Mouse (Mus musculus): ENCODE measurements around the gene Ctbp1. TPM values are rescaled to one million over a fixed set of nuclear protein-coding genes. Genes with fewer than 3 reads are reported as not detected.

Gene Ctbp1
- polyA plus RNA-seq (2014; fragmentation: Nextera tagmentation; extraction: Ambion mirVana), result 238 and 245 TPM in 2 replicates

GRCm38 (mm10) chr5:33274953-33275454 lies at the start of gene Ctbp1:
Gene Ctbp1, minus strand, starts transcription at chr5:33274994.
- Histone ChIP-seq H3K27ac (replicated peaks in 1 of 2; ENCODE audit: control insufficient read depth in 1 of 2, insufficient read depth in 1 of 2, low read depth in 2 of 2, low read length in 2 of 2) (peak within 1 kb of the TSS; percentile 94 to 97), H3K4me1 (ENCODE audit: control insufficient read depth in 2 of 2, insufficient read depth in 2 of 2, low read length in 2 of 2) (peaks cover 29 to 32% of the 10 kb centered on the region in 2 experiments), H3K27me3 (ENCODE audit: control insufficient read depth, insufficient read depth, low read length) (no peaks in the 10 kb centered on the region), H3K36me3 (ENCODE audit: control insufficient read depth, insufficient read depth, low read length) (peaks cover 14% of the 10 kb centered on the region), H3K4me2 (ENCODE audit: low read length) (peak within 1 kb of the TSS; percentile 90), H3K4me3 (ENCODE audit: control insufficient read depth in 1 of 2, insufficient read depth in 1 of 2, low read depth in 1 of 2, low read length in 2 of 2) (peak within 1 kb of the TSS; percentile 91 to 93), H3K9me3 (ENCODE audit: control insufficient read depth, low read length) (no peaks in the 10 kb centered on the region), H3K9ac (ENCODE audit: low read length) (peak within 1 kb of the TSS; percentile 98)
- under 1% methylated on average over 51 of the region's 57 CpGs for WGBS
- peak; percentile 91 for ATAC-seq (ENCODE audit: insufficient number of reproducible peaks, insufficient read depth, low FRiP score, low read depth)

- no peak overlapping the region for H3K4me3 ChIP-seq (ENCODE audit: control insufficient read depth in 1 of 2, insufficient read depth in 1 of 2, low read depth in 1 of 2, low read length in 2 of 2)
- no peaks in the 10 kb centered on the region for H3K27me3 ChIP-seq (ENCODE audit: control insufficient read depth, insufficient read depth, low read length)
- H3K9me3 ChIP-seq (ENCODE audit: control insufficient read depth, low read length), result peaks cover 3% of the 10 kb centered on the region; the same call in 1 of the 2 replicates
- H3K9ac ChIP-seq (ENCODE audit: low read length), result no peak overlapping the region
- H3K36me3 ChIP-seq (ENCODE audit: control insufficient read depth, insufficient read depth, low read length), result no peaks in the 10 kb centered on the region
- H3K4me2 ChIP-seq (ENCODE audit: low read length), result no peak overlapping the region
- no peak for ATAC-seq (ENCODE audit: insufficient number of reproducible peaks, insufficient read depth, low FRiP score, low read depth)
- H3K27ac ChIP-seq (replicated peaks in 1 of 2; ENCODE audit: control insufficient read depth in 1 of 2, insufficient read depth in 1 of 2, low read depth in 2 of 2, low read length in 2 of 2), result no peak overlapping the region
- 52% methylated on average over 2 of the region's 2 CpGs for WGBS
- no peaks in the 10 kb centered on the region for H3K4me1 ChIP-seq (ENCODE audit: control insufficient read depth in 2 of 2, insufficient read depth in 2 of 2, low read length in 2 of 2)
These were observed 49.7 kb upstream of the Ctbp1 start for GRCm38 (mm10) chr5:33324491-33324890.

- Histone ChIP-seq H3K9ac (ENCODE audit: low read length) (no peak overlapping the region), H3K36me3 (ENCODE audit: control insufficient read depth, insufficient read depth, low read length) (no peaks in the 10 kb centered on the region), H3K27me3 (ENCODE audit: control insufficient read depth, insufficient read depth, low read length) (no peaks in the 10 kb centered on the region), H3K27ac (replicated peaks in 1 of 2; ENCODE audit: control insufficient read depth in 1 of 2, insufficient read depth in 1 of 2, low read depth in 2 of 2, low read length in 2 of 2) (no peak overlapping the region), H3K4me1 (ENCODE audit: control insufficient read depth in 2 of 2, insufficient read depth in 2 of 2, low read length in 2 of 2) (no peaks in the 10 kb centered on the region), H3K9me3 (ENCODE audit: control insufficient read depth, low read length) (no peaks in the 10 kb centered on the region), H3K4me2 (ENCODE audit: low read length) (no peak overlapping the region), H3K4me3 (ENCODE audit: control insufficient read depth in 1 of 2, insufficient read depth in 1 of 2, low read depth in 1 of 2, low read length in 2 of 2) (no peak overlapping the region)
- 75% methylated on average over 7 of the region's 7 CpGs for WGBS
- no peak for ATAC-seq (ENCODE audit: insufficient number of reproducible peaks, insufficient read depth, low FRiP score, low read depth)
These were observed 37.4 kb upstream of the Ctbp1 start for GRCm38 (mm10) chr5:33312192-33312591.

- Histone ChIP-seq H3K9ac (ENCODE audit: low read length) (no peak overlapping the region), H3K4me3 (ENCODE audit: control insufficient read depth in 1 of 2, insufficient read depth in 1 of 2, low read depth in 1 of 2, low read length in 2 of 2) (no peak overlapping the region), H3K9me3 (ENCODE audit: control insufficient read depth, low read length) (no peaks in the 10 kb centered on the region), H3K4me2 (ENCODE audit: low read length) (no peak overlapping the region), H3K4me1 (ENCODE audit: control insufficient read depth in 2 of 2, insufficient read depth in 2 of 2, low read length in 2 of 2) (no peaks in the 10 kb centered on the region), H3K36me3 (ENCODE audit: control insufficient read depth, insufficient read depth, low read length) (no peaks in the 10 kb centered on the region), H3K27ac (replicated peaks in 1 of 2; ENCODE audit: control insufficient read depth in 1 of 2, insufficient read depth in 1 of 2, low read depth in 2 of 2, low read length in 2 of 2) (no peak overlapping the region), H3K27me3 (ENCODE audit: control insufficient read depth, insufficient read depth, low read length) (no peaks in the 10 kb centered on the region)
- ATAC-seq (ENCODE audit: insufficient number of reproducible peaks, insufficient read depth, low FRiP score, low read depth), result no peak
- WGBS, result 63% methylated on average over 3 of the region's 3 CpGs
These were observed 36.1 kb upstream of the Ctbp1 start for GRCm38 (mm10) chr5:33310704-33311462.

GRCm38 (mm10) chr5:33301801-33302200 lies 27.0 kb upstream of the Ctbp1 start:
- H3K27ac ChIP-seq (replicated peaks in 1 of 2; ENCODE audit: control insufficient read depth in 1 of 2, insufficient read depth in 1 of 2, low read depth in 2 of 2, low read length in 2 of 2), result no peak overlapping the region
- no peaks in the 10 kb centered on the region for H3K4me1 ChIP-seq (ENCODE audit: control insufficient read depth in 2 of 2, insufficient read depth in 2 of 2, low read length in 2 of 2)
- no peak overlapping the region for H3K4me3 ChIP-seq (ENCODE audit: control insufficient read depth in 1 of 2, insufficient read depth in 1 of 2, low read depth in 1 of 2, low read length in 2 of 2)
- H3K9me3 ChIP-seq (ENCODE audit: control insufficient read depth, low read length), result no peaks in the 10 kb centered on the region
- ATAC-seq (ENCODE audit: insufficient number of reproducible peaks, insufficient read depth, low FRiP score, low read depth), result no peak
- H3K36me3 ChIP-seq (ENCODE audit: control insufficient read depth, insufficient read depth, low read length), result no peaks in the 10 kb centered on the region
- no peaks in the 10 kb centered on the region for H3K27me3 ChIP-seq (ENCODE audit: control insufficient read depth, insufficient read depth, low read length)
- H3K9ac ChIP-seq (ENCODE audit: low read length), result no peak overlapping the region
- WGBS, result 78% methylated on average over 2 of the region's 2 CpGs
- H3K4me2 ChIP-seq (ENCODE audit: low read length), result no peak overlapping the region

- Histone ChIP-seq H3K9me3 (ENCODE audit: control insufficient read depth, low read length) (no peaks in the 10 kb centered on the region), H3K9ac (ENCODE audit: low read length) (no peak overlapping the region), H3K4me2 (ENCODE audit: low read length) (no peak overlapping the region), H3K4me1 (ENCODE audit: control insufficient read depth in 2 of 2, insufficient read depth in 2 of 2, low read length in 2 of 2) (no peaks in the 10 kb centered on the region), H3K27ac (replicated peaks in 1 of 2; ENCODE audit: control insufficient read depth in 1 of 2, insufficient read depth in 1 of 2, low read depth in 2 of 2, low read length in 2 of 2) (no peak overlapping the region), H3K4me3 (ENCODE audit: control insufficient read depth in 1 of 2, insufficient read depth in 1 of 2, low read depth in 1 of 2, low read length in 2 of 2) (no peak overlapping the region), H3K27me3 (ENCODE audit: control insufficient read depth, insufficient read depth, low read length) (no peaks in the 10 kb centered on the region), H3K36me3 (ENCODE audit: control insufficient read depth, insufficient read depth, low read length) (no peaks in the 10 kb centered on the region)
- 67% methylated on average over 6 of the region's 6 CpGs for WGBS
- no peak for ATAC-seq (ENCODE audit: insufficient number of reproducible peaks, insufficient read depth, low FRiP score, low read depth)
These were observed 22.4 kb upstream of the Ctbp1 start for GRCm38 (mm10) chr5:33297164-33297563.

GRCm38 (mm10) chr5:33293796-33294430 lies 19.1 kb upstream of the Ctbp1 start:
- Histone ChIP-seq H3K27me3 (ENCODE audit: control insufficient read depth, insufficient read depth, low read length) (no peaks in the 10 kb centered on the region), H3K9ac (ENCODE audit: low read length) (no peak overlapping the region), H3K4me3 (ENCODE audit: control insufficient read depth in 1 of 2, insufficient read depth in 1 of 2, low read depth in 1 of 2, low read length in 2 of 2) (no peak overlapping the region), H3K4me1 (ENCODE audit: control insufficient read depth in 2 of 2, insufficient read depth in 2 of 2, low read length in 2 of 2) (no peaks in the 10 kb centered on the region), H3K27ac (replicated peaks in 1 of 2; ENCODE audit: control insufficient read depth in 1 of 2, insufficient read depth in 1 of 2, low read depth in 2 of 2, low read length in 2 of 2) (no peak overlapping the region), H3K9me3 (ENCODE audit: control insufficient read depth, low read length) (no peaks in the 10 kb centered on the region), H3K36me3 (ENCODE audit: control insufficient read depth, insufficient read depth, low read length) (no peaks in the 10 kb centered on the region), H3K4me2 (ENCODE audit: low read length) (0 out of 2 replicates have a peak overlapping the region, but pooled peaks have one; percentile 13)
- ATAC-seq (ENCODE audit: insufficient number of reproducible peaks, insufficient read depth, low FRiP score, low read depth), result no peak
- WGBS, result 52% methylated on average over 16 of the region's 16 CpGs
